ENCODE assay signal across 9 mouse cellular contexts in genomic region chr12:16828505-16828904, GRCm38 (mm10). TPM values are rescaled to one million over a fixed set of nuclear protein-coding genes. Genes with fewer than 3 reads are reported as not detected.
DNase-seq lines count a peak whose midpoint lies in the region; ATAC-seq and TF ChIP-seq lines count a peak whose summit lies in the region.
"Had no signal": no experiment of that assay in that cellular context is flagged by ENCODE, and none has a peak within 500 bp of the region (broad histone marks: within the 10 kb centered on the region; RNA-seq: fewer than 3 reads in every experiment).

No protein-coding gene starts in this region.

- no peak for TF ChIP-seq POLR2A in cerebellum, adult 2 months (IDR thresholded peaks at IDR 0.05; ENCODE audit: borderline replicate concordance, insufficient read depth, low read length)
- TF ChIP-seq POLR2A in embryonic fibroblast, embryonic 13.5 days (IDR thresholded peaks at IDR 0.05; ENCODE audit: low read depth, low read length): no peak
- TF ChIP-seq POLR2A in kidney, adult 2 months (IDR thresholded peaks at IDR 0.05; ENCODE audit: low read depth, low read length): no peak

- DNase-seq in cerebellum, adult 2 months: no peak
- DNase-seq in cerebellum, adult 11 months: no peak
- DNase-seq in 416B (ENCODE audit: low read depth): peak; percentile 76
- DNase-seq in kidney, adult 2 months: peak; percentile 77
- DNase-seq in lung, postnatal 0 days (ENCODE audit: low spot score): peak; percentile 56

- peak; percentile 82 for ATAC-seq in lung, postnatal 0 days
- no peak for ATAC-seq in activated CD4-positive, CD25-positive, alpha-beta regulatory T cell, adult 4 months
- no peak for ATAC-seq in hindbrain, embryonic 13.5 days (ENCODE audit: low FRiP score)

- no peaks in the 10 kb centered on the region for H3K9me3 ChIP-seq in lung, postnatal 0 days (ENCODE audit: low read length)
- H3K9me3 ChIP-seq in hindbrain, embryonic 13.5 days: no peaks in the 10 kb centered on the region
- H3K9me3 ChIP-seq: limb, embryonic 15.5 days had no signal

- peak; percentile 41; the same call in 1 of the 2 replicates for TF ChIP-seq CTCF in cerebellum, adult 2 months (IDR thresholded peaks at IDR 0.05; ENCODE audit: borderline replicate concordance, insufficient read depth, low read depth, low read length)
- peak; percentile 11; the same call in 1 of the 2 replicates for TF ChIP-seq CTCF in embryonic fibroblast, embryonic 13.5 days (IDR thresholded peaks at IDR 0.05; ENCODE audit: borderline replicate concordance, insufficient read depth, low read length)
- peak; percentile 82 for TF ChIP-seq CTCF in kidney, adult 2 months (conservative IDR thresholded peaks at IDR 0.05; ENCODE audit: insufficient read depth, insufficient read length, low read depth, low read length)
- peak; percentile 80 for TF ChIP-seq CTCF in lung, postnatal 0 days (IDR thresholded peaks at IDR 0.05)

- no peak overlapping the region for H3K4me2 ChIP-seq in lung, postnatal 0 days (replicated peaks; ENCODE audit: low read depth, low read length)
- H3K4me2 ChIP-seq in hindbrain, embryonic 13.5 days: no peak overlapping the region
- H3K4me2 ChIP-seq: limb, embryonic 15.5 days had no signal

- peaks cover 2% of the 10 kb centered on the region; the same call in 1 of the 2 replicates for H3K4me1 ChIP-seq in cerebellum, adult 2 months (ENCODE audit: control insufficient read depth, insufficient read depth, low read length)
- peaks cover 5% of the 10 kb centered on the region; the same call in 1 of the 2 replicates for H3K4me1 ChIP-seq in embryonic fibroblast, embryonic 13.5 days (ENCODE audit: control insufficient read depth, insufficient read depth, low read length)
- no peaks in the 10 kb centered on the region for H3K4me1 ChIP-seq in kidney, adult 2 months (ENCODE audit: control insufficient read depth, insufficient read depth, low read length)
- no peaks in the 10 kb centered on the region for H3K4me1 ChIP-seq in lung, postnatal 0 days (ENCODE audit: insufficient read depth, low read depth, low read length)
- no peaks in the 10 kb centered on the region for H3K4me1 ChIP-seq in hindbrain, embryonic 13.5 days (replicated peaks)
- H3K4me1 ChIP-seq: limb, embryonic 15.5 days had no signal

- H3K27me3 ChIP-seq in cerebellum, adult 2 months (ENCODE audit: control insufficient read depth, insufficient read depth, low read length): no peaks in the 10 kb centered on the region
- H3K27me3 ChIP-seq in kidney, adult 2 months (replicated peaks; ENCODE audit: control insufficient read depth, insufficient read depth, low read length): no peaks in the 10 kb centered on the region
- H3K27me3 ChIP-seq in lung, postnatal 0 days (replicated peaks; ENCODE audit: insufficient read depth, low read length): no peaks in the 10 kb centered on the region
- H3K27me3 ChIP-seq in hindbrain, embryonic 13.5 days: no peaks in the 10 kb centered on the region
- H3K27me3 ChIP-seq: limb, embryonic 15.5 days had no signal

- no peak overlapping the region for H3K4me3 ChIP-seq in cerebellum, adult 2 months (replicated peaks; ENCODE audit: insufficient read depth, low read depth, low read length)
- no peak overlapping the region for H3K4me3 ChIP-seq in embryonic fibroblast, embryonic 13.5 days (ENCODE audit: insufficient read depth, low read length)
- no peak overlapping the region for H3K4me3 ChIP-seq in kidney, adult 2 months (ENCODE audit: insufficient read depth, low read depth, low read length)
- H3K4me3 ChIP-seq in lung, postnatal 0 days (ENCODE audit: low read depth, low read length): no peak overlapping the region
- no peak overlapping the region for H3K4me3 ChIP-seq in hindbrain, embryonic 13.5 days
- H3K4me3 ChIP-seq: limb, embryonic 15.5 days had no signal

- H3K27ac ChIP-seq in cerebellum, adult 2 months (ENCODE audit: insufficient read depth, low read length): no peak overlapping the region
- no peak overlapping the region for H3K27ac ChIP-seq in embryonic fibroblast, embryonic 13.5 days (ENCODE audit: insufficient read depth, low read length)
- H3K27ac ChIP-seq in kidney, adult 2 months (ENCODE audit: insufficient read depth, low read depth, low read length): no peak overlapping the region
- no peak overlapping the region for H3K27ac ChIP-seq in lung, postnatal 0 days (ENCODE audit: low read length)
- no peak overlapping the region for H3K27ac ChIP-seq in hindbrain, embryonic 13.5 days
- H3K27ac ChIP-seq: limb, embryonic 15.5 days had no signal

- no peaks in the 10 kb centered on the region for H3K36me3 ChIP-seq in kidney, adult 2 months (ENCODE audit: control insufficient read depth, insufficient read depth, low read length)
- H3K36me3 ChIP-seq in lung, postnatal 0 days (ENCODE audit: insufficient read depth, low read length): 0 out of 2 replicates have a peak, but pooled peaks cover 7% of the 10 kb centered on the region
- H3K36me3 ChIP-seq in hindbrain, embryonic 13.5 days: peaks cover 52% of the 10 kb centered on the region

- no peak for TF ChIP-seq EP300 in lung, postnatal 0 days (IDR thresholded peaks at IDR 0.05)

- WGBS in cerebellum, adult 2 months: 56% methylated on average over 6 of the region's 6 CpGs
- 24% methylated on average over 6 of the region's 6 CpGs for WGBS in kidney, adult 2 months
- 19% methylated on average over 6 of the region's 6 CpGs for WGBS in lung, postnatal 0 days
- WGBS in hindbrain, embryonic 13.5 days: 85% methylated on average over 6 of the region's 6 CpGs

- H3K9ac ChIP-seq in lung, postnatal 0 days (replicated peaks; ENCODE audit: low read depth): no peak overlapping the region
- H3K9ac ChIP-seq in hindbrain, embryonic 13.5 days: no peak overlapping the region
- H3K9ac ChIP-seq: limb, embryonic 15.5 days had no signal

RNA-seq across cellular contexts. Expression of gene E2f6, which starts 17.7 kb away (rescaled TPM):
- polyA plus RNA-seq in cerebellum, adult 2 months (2012; rRNA removed): 54.6 and 62.2 TPM in 2 replicates
- 46.5 and 56.5 TPM in 2 replicates for polyA plus RNA-seq in embryonic fibroblast, embryonic 13.5 days (2011; ENCODE audit: insufficient read length, low read depth, missing spikeins)
- polyA plus RNA-seq in kidney, adult 2 months (2012; rRNA removed): 14.7 and 15.5 TPM in 2 replicates
- 11.1 and 14.2 TPM in 2 replicates for polyA plus RNA-seq in lung, postnatal 0 days (2015; fragmentation: Nextera tagmentation; extraction: Ambion mirVana)
- 1 to 10 TPM; 3.3 to 3.6 TPM for polyA plus RNA-seq in activated CD4-positive, CD25-positive, alpha-beta regulatory T cell, adult 4 months (2017; shearing (Covaris generic))
- polyA plus RNA-seq in hindbrain, embryonic 13.5 days (2015; fragmentation: Nextera tagmentation; extraction: Ambion mirVana): 35.5 and 37.5 TPM in 2 replicates

RNA-seq across cellular contexts. Expression of gene Greb1, which starts 27.8 kb away (rescaled TPM):
- polyA plus RNA-seq in cerebellum, adult 2 months (2012; rRNA removed): 1.1 and 1.4 TPM in 2 replicates
- 0.62 and 0.84 TPM in 2 replicates for polyA plus RNA-seq in embryonic fibroblast, embryonic 13.5 days (2011; ENCODE audit: insufficient read length, low read depth, missing spikeins)
- 0.59 and 0.94 TPM in 2 replicates for polyA plus RNA-seq in kidney, adult 2 months (2012; rRNA removed)
- polyA plus RNA-seq in lung, postnatal 0 days (2015; fragmentation: Nextera tagmentation; extraction: Ambion mirVana): 0.46 and 1.1 TPM in 2 replicates
- under 1 TPM in 1 of 2 experiments, not detected in 1; 0.12 TPM for polyA plus RNA-seq in activated CD4-positive, CD25-positive, alpha-beta regulatory T cell, adult 4 months (2017; shearing (Covaris generic))
- 1.5 and 2.5 TPM in 2 replicates for polyA plus RNA-seq in hindbrain, embryonic 13.5 days (2015; fragmentation: Nextera tagmentation; extraction: Ambion mirVana)

Comparison
In these comparisons a context has a peak if more than half of its experiments do, and no peak if none do; other contexts are left out.
1. DNase-seq: peak in 416B (single experiment), kidney, adult 2 months (single experiment) and lung, postnatal 0 days (single experiment); none in cerebellum, adult 2 months (0 of 2) and cerebellum, adult 11 months (single experiment).
2. CTCF ChIP-seq: peak in every context shown above with its lines; median percentile 82 in kidney, adult 2 months; 80 in lung, postnatal 0 days; 41 in cerebellum, adult 2 months; 11 in embryonic fibroblast, embryonic 13.5 days.